Mouse (Mus musculus) spleen, adult 2 months (tissue): ENCODE measurements around the gene Tom1l2. TPM values are rescaled to one million over a fixed set of nuclear protein-coding genes. Genes with fewer than 3 reads are reported as not detected.

Experiments
- DNase-seq, 2 experiments: peaks; one replicate each; pipeline versions ENCODE4 v3.0.0 to v3.0.0-alpha.2; 2012 to 2021; ENCODE audit warnings: low spot score in 2 of 2, low read depth in 1 of 2
- H3K27ac ChIP-seq: fragments of 200-500 bp; 2 replicates; pipeline ENCODE4 v1.5.1; 2012; ENCODE audit warnings: low read length, inconsistent platforms; ENCODE audit not compliant: insufficient read depth
- H3K27me3 ChIP-seq: fragments of 200-500 bp; 2 replicates; pipeline ENCODE4 v1.6.1; 2012; ENCODE audit warnings: mild to moderate bottlenecking, moderate library complexity, low read length, inconsistent platforms; ENCODE audit not compliant: control insufficient read depth, insufficient read depth
- H3K36me3 ChIP-seq: fragments of 200-500 bp; 2 replicates; pipeline ENCODE4 v1.6.1; 2012; ENCODE audit warnings: mild to moderate bottlenecking, low read length, inconsistent platforms; ENCODE audit not compliant: control insufficient read depth, insufficient read depth
- H3K4me1 ChIP-seq: fragments of 200-500 bp; 2 replicates; pipeline ENCODE4 v1.6.1; 2011; ENCODE audit warnings: inconsistent platforms; ENCODE audit not compliant: control insufficient read depth, insufficient read depth, insufficient read length
- H3K4me3 ChIP-seq: fragments of 200-500 bp; 2 replicates; pipeline ENCODE4 v1.5.1; 2011; ENCODE audit warnings: mild to moderate bottlenecking, inconsistent platforms; ENCODE audit not compliant: insufficient read depth, insufficient read length; ENCODE audit errors: extremely low read depth
- CTCF ChIP-seq: fragments of 200-500 bp; IDR thresholded peaks from 2 replicates; pipeline ENCODE4 v1.5.1; 2011; ENCODE audit warnings: mild to moderate bottlenecking, inconsistent platforms; ENCODE audit not compliant: insufficient read depth, insufficient read length, insufficient replicate concordance; ENCODE audit errors: extremely low read depth
- POLR2A ChIP-seq: fragments of 200-500 bp; IDR thresholded peaks from 2 replicates; pipeline ENCODE4 v1.6.1; 2011; ENCODE audit warnings: low read depth, low read length, inconsistent platforms
- WGBS: fragments of 180-500 bp; shearing (Covaris S2); methylation state at CpG from one replicate; pipeline ENCODE4 v1.1.7; 2018; 5-methylcytosine and 5-hydroxymethylcytosine counted together
- polyA plus RNA-seq: library from polyadenylated mRNA; depleted of rRNA; stranded (reverse); fragments of >200 nt; gene quantifications from 2 replicates; pipeline ENCODE4 v1.2.3, GENCODE M21; 2012

Gene Tom1l2
- polyA plus RNA-seq, 1 experiment = 28.1 TPM

DNA sequence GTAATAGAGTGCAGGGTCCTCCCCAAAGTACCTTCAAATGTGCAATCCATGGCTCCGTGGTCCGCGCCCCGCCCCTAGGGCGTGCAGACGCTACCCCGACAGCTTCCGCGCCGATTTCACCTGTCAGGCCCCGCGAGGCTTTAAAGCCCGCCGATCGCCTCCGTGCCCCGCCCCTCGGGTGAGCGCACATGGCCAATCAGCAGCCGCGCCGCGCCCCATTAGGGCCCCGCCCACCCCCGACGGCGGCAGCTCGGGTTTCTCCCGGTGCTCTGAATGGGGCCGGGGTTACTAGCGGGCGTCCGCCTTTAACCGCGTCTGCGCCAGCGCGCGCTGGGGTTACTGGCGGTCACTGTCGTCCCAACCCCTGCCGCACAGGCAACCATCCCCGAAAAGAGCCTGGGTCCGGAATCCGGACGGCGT, 142.4 kb downstream of the Tom1l2 start:
- Histone ChIP-seq H3K27me3 (no peaks in the 10 kb centered on the region), H3K4me1 (peaks cover 18% of the 10 kb centered on the region; the same call in 1 of the 2 replicates), H3K27ac (peak overlapping the region; percentile 24), H3K36me3 (peaks cover 9% of the 10 kb centered on the region), H3K4me3 (peak overlapping the region; percentile 54)
- peak; percentile 82 to 96 for DNase-seq
- TF ChIP-seq CTCF (no peak), POLR2A (no peak)
- under 1% methylated on average over 47 of the region's 47 CpGs for WGBS

DNA sequence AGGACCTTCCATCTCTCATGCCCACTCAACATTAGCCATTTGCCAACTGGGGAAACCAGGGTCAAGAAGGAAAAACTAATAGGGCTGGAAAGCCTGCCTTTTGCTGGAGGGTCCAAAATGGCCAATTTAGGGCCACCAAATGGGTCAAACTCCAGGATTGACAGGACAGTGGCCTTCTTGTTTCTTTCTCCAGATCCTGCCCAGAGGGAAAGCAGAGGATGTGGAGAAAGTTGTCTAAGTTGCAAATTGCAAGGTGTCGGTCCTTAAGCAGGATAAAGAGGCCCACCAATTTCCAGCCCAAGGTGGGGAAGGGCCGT, 142.8 kb downstream of the Tom1l2 start:
- Histone ChIP-seq H3K4me1 (peaks cover 18% of the 10 kb centered on the region; the same call in 1 of the 2 replicates), H3K36me3 (peaks cover 12% of the 10 kb centered on the region), H3K27me3 (no peaks in the 10 kb centered on the region), H3K27ac (0 out of 2 replicates have a peak overlapping the region, but pooled peaks have one; percentile 21), H3K4me3 (peak overlapping the region; percentile 52; the same call in 1 of the 2 replicates)
- TF ChIP-seq CTCF (no peak), POLR2A (no peak)
- WGBS = 3% methylated on average over 2 of the region's 2 CpGs
- no peak for DNase-seq

DNA sequence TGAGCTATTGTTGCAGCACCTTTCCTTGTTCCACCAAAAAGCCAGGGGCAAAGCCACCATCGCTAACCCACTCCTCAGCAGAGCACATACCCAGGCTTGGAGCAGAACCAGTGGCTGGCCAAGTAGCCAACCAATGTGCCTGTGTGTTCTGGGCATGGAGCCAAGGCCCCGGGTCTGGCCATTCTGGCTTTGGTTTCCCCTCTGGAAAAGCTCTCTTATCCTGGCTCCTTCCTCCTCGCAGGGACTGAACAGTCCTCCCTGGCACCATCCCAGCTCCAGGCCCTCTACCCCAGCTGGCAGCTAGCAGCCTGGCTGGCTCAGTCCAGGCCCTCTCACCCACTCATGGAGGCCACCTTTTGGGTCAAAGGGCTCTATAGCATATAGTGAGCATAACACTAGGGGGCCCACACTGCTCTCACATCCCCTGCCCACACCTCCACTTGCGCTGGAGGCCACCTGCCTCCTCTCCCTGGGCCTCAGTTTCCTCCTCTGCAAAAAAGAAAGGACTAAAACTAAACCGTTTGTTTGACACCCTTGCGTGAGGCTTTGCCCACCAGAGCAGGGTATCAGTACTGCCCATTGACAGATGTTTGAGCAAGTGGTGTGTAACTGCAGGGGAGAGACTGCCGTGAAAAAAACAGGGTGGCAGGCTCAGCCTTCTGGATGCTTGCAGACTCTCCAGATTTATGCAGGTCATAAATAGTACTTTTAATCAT, 143.3 kb downstream of the Tom1l2 start:
- H3K36me3 ChIP-seq = peaks cover 17% of the 10 kb centered on the region

GRCm38 (mm10) chr11:60208712-60209111, 144.0 kb downstream of the Tom1l2 start:
- Histone ChIP-seq H3K36me3 (peaks cover 24% of the 10 kb centered on the region), H3K4me1 (peaks cover 18% of the 10 kb centered on the region; the same call in 1 of the 2 replicates), H3K27me3 (no peaks in the 10 kb centered on the region), H3K4me3 (no peak overlapping the region), H3K27ac (no peak overlapping the region)
- WGBS = 64% methylated on average over 4 of the region's 4 CpGs
- DNase-seq = no peak
- no peak for TF ChIP-seq CTCF
- no peak for TF ChIP-seq POLR2A

More for the DNA sequence above, 143.3 kb downstream of the Tom1l2 start:
- no peak for TF ChIP-seq CTCF
- no peak for TF ChIP-seq POLR2A
- Histone ChIP-seq H3K27me3 (no peaks in the 10 kb centered on the region), H3K27ac (no peak overlapping the region), H3K4me3 (no peak overlapping the region), H3K4me1 (peaks cover 18% of the 10 kb centered on the region; the same call in 1 of the 2 replicates)
- DNase-seq = no peak
- 33% methylated on average over 7 of the region's 7 CpGs for WGBS

DNA sequence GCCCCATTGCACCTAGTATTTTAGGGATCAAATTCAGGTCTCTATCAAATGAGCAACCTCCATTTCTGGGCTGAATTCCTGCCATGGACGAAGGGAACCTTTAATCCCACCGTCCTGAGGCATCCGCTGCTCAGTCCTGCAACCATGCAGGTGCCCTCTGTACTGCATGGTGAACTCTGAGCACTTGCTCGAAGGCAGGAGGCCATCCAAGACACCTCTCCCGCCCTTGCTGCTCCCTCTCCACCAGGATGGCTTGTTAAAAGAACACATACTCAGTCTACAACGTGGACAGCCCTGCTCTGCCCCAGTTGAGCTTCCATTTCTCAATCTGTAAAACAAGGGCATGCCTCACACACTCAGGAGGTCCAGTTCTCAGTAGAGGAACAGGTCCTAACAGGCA, 144.5 kb downstream of the Tom1l2 start:
- 79% methylated on average over 6 of the region's 6 CpGs for WGBS
- H3K36me3 ChIP-seq = peaks cover 27% of the 10 kb centered on the region
- no peak for DNase-seq
- no peak for TF ChIP-seq POLR2A
- no peak for TF ChIP-seq CTCF
- H3K27me3 ChIP-seq = no peaks in the 10 kb centered on the region
- H3K4me1 ChIP-seq = peaks cover 18% of the 10 kb centered on the region; the same call in 1 of the 2 replicates
- no peak overlapping the region for H3K27ac ChIP-seq
- no peak overlapping the region for H3K4me3 ChIP-seq

DNA sequence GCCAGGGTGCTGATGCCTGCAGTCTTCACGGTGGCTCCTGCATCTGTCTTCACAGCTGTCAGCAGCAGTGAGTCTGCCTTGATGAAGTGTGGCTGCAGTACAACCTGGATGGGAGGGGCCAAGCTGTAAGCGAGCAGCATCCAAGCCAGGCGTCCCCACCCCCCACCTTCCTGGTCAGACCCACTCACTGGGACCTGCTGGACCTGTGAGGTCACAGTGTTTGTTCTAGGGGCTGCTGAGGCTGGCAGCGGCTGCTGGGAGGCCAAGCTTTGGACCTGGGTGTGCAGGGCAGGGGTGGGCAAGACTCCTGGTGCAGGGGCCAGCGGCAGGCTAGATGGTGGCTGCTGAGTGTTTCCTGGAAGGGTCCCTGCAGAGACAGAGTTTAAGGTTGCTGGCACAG, 146.5 kb downstream of the Tom1l2 start:
- Histone ChIP-seq H3K4me1 (peaks cover 16% of the 10 kb centered on the region; the same call in 1 of the 2 replicates), H3K27ac (no peak overlapping the region), H3K27me3 (no peaks in the 10 kb centered on the region), H3K4me3 (no peak overlapping the region), H3K36me3 (peaks cover 41% of the 10 kb centered on the region)
- TF ChIP-seq CTCF (no peak), POLR2A (no peak)
- no peak for DNase-seq
- WGBS = 99% methylated on average over 5 of the region's 5 CpGs

GRCm38 (mm10) chr11:60205026-60205425, 147.7 kb downstream of the Tom1l2 start:
- WGBS = 92% methylated on average over 12 of the region's 12 CpGs
- peaks cover 11% of the 10 kb centered on the region; the same call in 1 of the 2 replicates for H3K4me1 ChIP-seq
- H3K27ac ChIP-seq = no peak overlapping the region
- no peak overlapping the region for H3K4me3 ChIP-seq
- DNase-seq = no peak
- no peak for TF ChIP-seq CTCF
- TF ChIP-seq POLR2A = no peak
- peaks cover 49% of the 10 kb centered on the region for H3K36me3 ChIP-seq
- H3K27me3 ChIP-seq = no peaks in the 10 kb centered on the region
